26 mouse cellular contexts compared by ENCODE assay signal in the genomic region with DNA sequence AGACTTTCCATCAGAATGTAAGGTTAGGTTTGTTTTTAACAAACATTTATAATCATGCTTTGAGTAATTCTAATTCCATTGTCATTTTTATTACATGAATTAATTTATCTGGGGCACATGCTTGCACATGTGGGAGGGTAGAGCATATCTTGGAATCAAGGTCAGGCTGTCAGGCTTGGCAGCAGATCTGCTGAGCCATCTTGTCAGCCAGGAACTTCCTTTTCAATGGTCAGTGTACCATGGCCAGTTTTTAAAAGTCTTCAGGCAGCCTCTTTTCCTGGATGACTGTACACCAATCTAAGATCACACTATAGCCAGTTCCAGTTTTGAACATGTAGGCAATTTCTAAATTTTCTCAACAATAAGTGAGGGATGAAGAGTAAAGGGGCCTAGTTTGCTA. TPM values are rescaled to one million over a fixed set of nuclear protein-coding genes. Genes with fewer than 3 reads are reported as not detected.
DNase-seq lines count a peak whose midpoint lies in the region; ATAC-seq lines count a peak whose summit lies in the region.
"Had no signal": no experiment of that assay in that cellular context is flagged by ENCODE, and none has a peak within 500 bp of the region (broad histone marks: within the 10 kb centered on the region; RNA-seq: fewer than 3 reads in every experiment).

No protein-coding gene starts in this region.

- H3K36me3 ChIP-seq in kidney, embryonic 14.5 days (ENCODE audit: control insufficient read depth, insufficient read depth, low read length) = no peaks in the 10 kb centered on the region
- H3K36me3 ChIP-seq: forebrain, embryonic 10.5 days; hindbrain, embryonic 15.5 days; limb, embryonic 12.5 days; midbrain, embryonic 13.5 days had no signal

- no peak for ATAC-seq in kidney, embryonic 14.5 days (ENCODE audit: low FRiP score, low TSS enrichment)
- ATAC-seq in megakaryocyte, adult 5-6 weeks (ENCODE audit: poor library complexity, severe bottlenecking) = no peak
- ATAC-seq: liver, postnatal 0 days; midbrain, embryonic 13.5 days had no signal

- no peak overlapping the region for H3K4me2 ChIP-seq in kidney, embryonic 14.5 days (replicated peaks; ENCODE audit: low read depth, low read length)
- H3K4me2 ChIP-seq: heart, embryonic 11.5 days; hindbrain, embryonic 15.5 days; limb, embryonic 12.5 days; liver, embryonic 11.5 days; midbrain, embryonic 13.5 days had no signal

- no peak overlapping the region for H3K9ac ChIP-seq in kidney, embryonic 14.5 days (ENCODE audit: low read depth, low read length)
- H3K9ac ChIP-seq: hindbrain, embryonic 15.5 days; limb, embryonic 12.5 days; liver, postnatal 0 days; midbrain, embryonic 13.5 days had no signal

- H3K27ac ChIP-seq in kidney, embryonic 14.5 days (ENCODE audit: low read depth, low read length) = no peak overlapping the region
- H3K27ac ChIP-seq: forebrain, embryonic 10.5 days; gastrocnemius, adult 2 months; hindbrain, embryonic 15.5 days; limb, embryonic 12.5 days; midbrain, embryonic 13.5 days had no signal

- DNase-seq in kidney, adult 11 months = peak; percentile 75
- DNase-seq in kidney, adult 8-10 months = peak; percentile 71 to 76
- peak; percentile 50 for DNase-seq in kidney, postnatal 10 days
- DNase-seq in layer of hippocampus, adult 9-10 months (ENCODE audit: low spot score) = no peak
- no peak for DNase-seq in gastrocnemius, adult 8-10 months (ENCODE audit: low spot score in 2 of 2)
- DNase-seq: cerebellum, adult 18-20 months; cerebellum, postnatal 14 days; gastrocnemius, adult 2 months; liver, postnatal 0 days; lung, postnatal 10 days; thymus, adult 2 months; thymus, postnatal 4 days had no signal

- no peaks in the 10 kb centered on the region for H3K9me3 ChIP-seq in kidney, embryonic 14.5 days (ENCODE audit: control insufficient read depth, low read length)
- H3K9me3 ChIP-seq: forebrain, embryonic 10.5 days; hindbrain, embryonic 15.5 days; limb, embryonic 12.5 days; megakaryocyte, embryonic 14.5 days; midbrain, embryonic 13.5 days had no signal

- peaks cover 4% of the 10 kb centered on the region; the same call in 1 of the 2 replicates for H3K4me1 ChIP-seq in kidney, embryonic 14.5 days (ENCODE audit: control insufficient read depth, insufficient read depth, low read length)
- H3K4me1 ChIP-seq: forebrain, embryonic 10.5 days; hindbrain, embryonic 15.5 days; limb, embryonic 12.5 days; midbrain, embryonic 13.5 days had no signal

- no peaks in the 10 kb centered on the region for H3K27me3 ChIP-seq in kidney, embryonic 14.5 days (ENCODE audit: control insufficient read depth, insufficient read depth, low read length)
- H3K27me3 ChIP-seq: hindbrain, embryonic 15.5 days; limb, embryonic 12.5 days; midbrain, embryonic 13.5 days had no signal

- no peak overlapping the region for H3K4me3 ChIP-seq in kidney, embryonic 14.5 days (ENCODE audit: low read length)
- H3K4me3 ChIP-seq: forebrain, embryonic 10.5 days; gastrocnemius, adult 2 months; hindbrain, embryonic 15.5 days; limb, embryonic 12.5 days; megakaryocyte, embryonic 14.5 days; midbrain, embryonic 13.5 days had no signal

RNA-seq across cellular contexts. Expression of gene Cxcl16, which starts 12.9 kb away (rescaled TPM):
- 5.2 and 6.0 TPM in 2 replicates for polyA plus RNA-seq in kidney, embryonic 14.5 days (2014; fragmentation: Nextera tagmentation; extraction: Ambion mirVana)
- total RNA-seq in megakaryocyte, adult 5-6 weeks (2015) = 0.84 and 1.9 TPM in 2 replicates
- 1.2 and 1.7 TPM in 2 replicates for total RNA-seq in megakaryocyte, adult 5-6 weeks (2017)
- total RNA-seq in gastrocnemius, adult 8-10 months (2022) = under 1 TPM; 0.54 to 0.75 (median 0.63) TPM
- total RNA-seq: hematopoietic stem cell, adult 5-6 weeks; neutrophil, adult 5-6 weeks had no signal

RNA-seq across cellular contexts. Expression of gene Zmynd15, which starts 13.5 kb away (rescaled TPM):
- polyA plus RNA-seq in kidney, embryonic 14.5 days (2014; fragmentation: Nextera tagmentation; extraction: Ambion mirVana) = 0.33 and 0.88 TPM in 2 replicates
- 0.13 TPM in 1 of 2 replicates, not detected in the other for total RNA-seq in megakaryocyte, adult 5-6 weeks (2015)
- total RNA-seq in megakaryocyte, adult 5-6 weeks (2017) = 0.04 TPM in 1 of 2 replicates, not detected in the other
- under 1 TPM in 3 of 4 experiments, not detected in 1; 0.10 to 0.48 (median 0.31) TPM for total RNA-seq in gastrocnemius, adult 8-10 months (2022)
- total RNA-seq: monocyte, adult 5-6 weeks had no signal

RNA-seq across cellular contexts. Expression of gene Med11, which starts 21.0 kb away (rescaled TPM):
- 48.7 and 50.0 TPM in 2 replicates for polyA plus RNA-seq in kidney, embryonic 14.5 days (2014; fragmentation: Nextera tagmentation; extraction: Ambion mirVana)
- total RNA-seq in megakaryocyte, adult 5-6 weeks (2015) = 42.2 and 64.0 TPM in 2 replicates
- 47.8 and 55.3 TPM in 2 replicates for total RNA-seq in megakaryocyte, adult 5-6 weeks (2017)
- total RNA-seq in gastrocnemius, adult 8-10 months (2022) = 1 to 10 TPM; 4.1 to 5.3 (median 4.6) TPM

RNA-seq across cellular contexts. Expression of gene Tm4sf5, which starts 32.3 kb away (rescaled TPM):
- polyA plus RNA-seq in kidney, embryonic 14.5 days (2014; fragmentation: Nextera tagmentation; extraction: Ambion mirVana) = 0.31 and 0.91 TPM in 2 replicates
- not detected in 2 replicates for total RNA-seq in megakaryocyte, adult 5-6 weeks (2015)
- total RNA-seq in megakaryocyte, adult 5-6 weeks (2017) = not detected in 2 replicates
- not detected for total RNA-seq in gastrocnemius, adult 8-10 months (2022)
- total RNA-seq: gastrocnemius, adult 2 months; hematopoietic stem cell, adult 5-6 weeks; layer of hippocampus, adult 18-20 months; monocyte, adult 5-6 weeks; neutrophil, adult 5-6 weeks had no signal
- polyA plus RNA-seq: embryonic facial prominence, embryonic 11.5 days had no signal

RNA-seq across cellular contexts. Expression of gene Arrb2, which starts 40.3 kb away (rescaled TPM):
- polyA plus RNA-seq in kidney, embryonic 14.5 days (2014; fragmentation: Nextera tagmentation; extraction: Ambion mirVana) = 11.0 and 23.3 TPM in 2 replicates
- total RNA-seq in megakaryocyte, adult 5-6 weeks (2015) = 140 and 157 TPM in 2 replicates
- total RNA-seq in megakaryocyte, adult 5-6 weeks (2017) = 125 and 141 TPM in 2 replicates
- 1 to 10 TPM; 5.9 to 9.2 (median 7.4) TPM for total RNA-seq in gastrocnemius, adult 8-10 months (2022)

Comparison
In these comparisons a context has a peak if more than half of its experiments do, and no peak if none do; other contexts are left out.
1. DNase-seq: peak in kidney, adult 11 months (single experiment), kidney, adult 8-10 months (2 of 2) and kidney, postnatal 10 days (single experiment); none in layer of hippocampus, adult 9-10 months (single experiment) and gastrocnemius, adult 8-10 months (0 of 2).
2. RNA of gene Med11, which starts 21.0 kb away (total RNA-seq): 42.2 to 64.0 TPM in megakaryocyte, adult 5-6 weeks; 4.1 to 5.3 TPM in gastrocnemius, adult 8-10 months; every median in the first group is over 4 times any median in the second.